Mouse (Mus musculus) lung, postnatal 0 days (tissue): Measurements from ENCODE around the gene Med19.

Source experiments
- CTCF ChIP-seq: IDR thresholded peaks from 2 replicates; pipeline ENCODE4 v1.5.1; 2016; ENCODE audit warnings: antibody characterized with exemption, mild to moderate bottlenecking
- EP300 ChIP-seq: IDR thresholded peaks from 2 replicates; pipeline ENCODE4 v1.6.1; 2016; ENCODE audit warnings: antibody characterized with exemption, mild to moderate bottlenecking, control low read depth

DNA sequence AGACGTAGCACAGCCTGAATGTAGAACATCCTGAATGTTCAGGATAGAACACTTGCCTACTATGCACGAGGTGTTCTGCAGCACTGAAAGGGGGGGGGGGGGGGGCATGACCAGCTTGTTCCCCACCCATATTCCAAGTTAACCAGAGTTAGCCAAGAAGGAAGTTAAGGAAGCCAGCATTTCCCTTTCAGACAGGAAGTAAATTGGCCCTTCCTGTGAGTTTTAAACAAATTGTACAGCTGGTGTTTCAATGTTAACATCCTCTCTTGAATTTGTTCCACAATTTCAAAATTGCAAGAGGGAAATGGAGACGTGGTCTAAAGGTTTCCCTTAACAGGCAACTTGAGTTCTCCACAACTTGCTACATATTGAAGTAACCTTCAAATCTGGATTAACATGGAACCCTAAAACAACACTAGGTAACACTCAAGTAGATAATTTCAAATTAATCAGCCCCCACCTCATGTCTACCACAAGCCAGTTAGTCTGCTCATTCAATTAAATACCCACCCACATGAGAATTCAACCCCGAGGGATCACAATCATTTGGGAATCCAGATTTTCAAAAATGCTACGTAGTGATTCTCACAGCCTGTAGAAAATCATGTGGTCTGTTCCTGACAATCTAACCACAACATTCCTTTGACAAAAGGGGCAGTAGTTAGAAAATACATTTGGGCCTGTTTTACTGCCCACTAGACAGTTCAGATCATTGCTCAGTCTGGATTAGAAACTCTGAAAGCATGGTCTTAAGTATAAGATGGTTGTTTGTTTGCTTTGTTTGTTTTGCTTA, 39.6 kb upstream of the Med19 start:
- TF ChIP-seq CTCF: no peak
- peak; percentile 94 for TF ChIP-seq EP300
